Mouse (Mus musculus) heart, embryonic 11.5 days (tissue): Measurements from ENCODE around the gene Acox2. TPM values are rescaled to one million over a fixed set of nuclear protein-coding genes. Genes with fewer than 3 reads are reported as not detected.

Experiments
- ATAC-seq: fragments of 200-750 bp; cut with Nextera tagmentation; replicated peaks from 2 replicates; pipeline ENCODE4 v1.8.0; 2017; ENCODE audit warnings: moderate library complexity; ENCODE audit not compliant: insufficient number of reproducible peaks, low FRiP score, low TSS enrichment
- H3K27ac ChIP-seq: fragments of 300-500 bp; sonication (generic); 2 replicates; pipeline ENCODE4 v1.5.1; 2014; ENCODE audit warnings: mild to moderate bottlenecking, low read depth, low read length
- H3K27me3 ChIP-seq: fragments of 300-500 bp; sonication (generic); 2 replicates; pipeline ENCODE4 v1.6.1; 2014; ENCODE audit warnings: mild to moderate bottlenecking, low read length, mixed read lengths; ENCODE audit not compliant: control insufficient read depth, insufficient read depth
- H3K36me3 ChIP-seq: fragments of 300-500 bp; sonication (generic); 2 replicates; pipeline ENCODE4 v1.6.1; 2014; ENCODE audit warnings: mild to moderate bottlenecking, low read length, moderate library complexity, mixed read lengths; ENCODE audit not compliant: control insufficient read depth, insufficient read depth
- H3K4me1 ChIP-seq: fragments of 300-500 bp; sonication (generic); 2 replicates; pipeline ENCODE4 v1.6.1; 2014; ENCODE audit warnings: low read length; ENCODE audit not compliant: control insufficient read depth, insufficient read depth
- H3K4me2 ChIP-seq: fragments of 300-500 bp; sonication (generic); 2 replicates; pipeline ENCODE4 v1.6.1; 2014; ENCODE audit warnings: mild to moderate bottlenecking, moderate library complexity
- H3K4me3 ChIP-seq: fragments of 300-500 bp; sonication (generic); 2 replicates; pipeline ENCODE4 v1.5.1; 2014; ENCODE audit warnings: low read depth, low read length
- H3K9ac ChIP-seq: fragments of 300-500 bp; sonication (generic); 2 replicates; pipeline ENCODE4 v1.6.1; 2014; ENCODE audit warnings: mild to moderate bottlenecking, low read depth, low read length, moderate library complexity
- H3K9me3 ChIP-seq: fragments of 300-500 bp; sonication (generic); replicated peaks from 2 replicates; pipeline ENCODE4 v1.6.1; 2016; ENCODE audit warnings: low read length; ENCODE audit not compliant: control insufficient read depth
- whole genome bisulfite sequencing: fragments of 180-500 bp; shearing (Covaris S2); extraction: QIAGEN DNeasy Blood & Tissue Kit; methylation state at CpG from one replicate; pipeline ENCODE4 v1.1.7; 2014; ENCODE audit not compliant: insufficient replicate concordance; 5-methylcytosine and 5-hydroxymethylcytosine counted together
- polyA plus RNA-seq: library from polyadenylated mRNA; unstranded; fragments of >200 nt; fragmentation: Nextera tagmentation; extraction: Ambion mirVana; gene quantifications from 2 replicates; pipeline ENCODE4 v1.2.1, GENCODE M21; 2014

Acox2 gene
- polyA plus RNA-seq, 1 experiment from 2014 or later: 0.42 TPM

DNA sequence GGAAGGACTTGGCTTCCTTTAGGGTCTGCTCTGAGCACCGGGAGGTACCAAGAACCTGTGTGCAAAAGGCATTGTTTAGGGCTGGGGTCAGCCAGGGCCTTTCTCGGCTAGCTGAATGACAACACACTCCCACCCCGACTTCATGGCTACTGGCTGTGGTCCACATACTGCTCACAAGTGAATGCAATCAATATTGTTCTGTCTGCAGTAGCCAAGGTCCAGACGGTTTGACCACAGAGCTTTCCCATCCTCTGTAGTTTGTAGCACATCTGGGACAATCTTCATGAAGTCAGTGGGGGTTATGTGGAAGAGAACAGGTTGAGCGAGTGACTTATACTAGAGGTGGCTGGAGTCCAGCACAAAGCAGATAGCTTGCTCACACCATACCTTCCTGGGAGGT, 2.3 kb downstream of the Acox2 start:
- no peaks in the 10 kb centered on the region for H3K27me3 ChIP-seq
- no peak overlapping the region for H3K27ac ChIP-seq
- H3K36me3 ChIP-seq: no peaks in the 10 kb centered on the region
- no peak for ATAC-seq
- 69% methylated on average over 5 of the region's 5 CpGs for WGBS
- H3K9me3 ChIP-seq: no peaks in the 10 kb centered on the region
- H3K4me1 ChIP-seq: peaks cover 2% of the 10 kb centered on the region; the same call in 1 of the 2 replicates
- no peak overlapping the region for H3K4me3 ChIP-seq
- H3K9ac ChIP-seq: no peak overlapping the region
- no peak overlapping the region for H3K4me2 ChIP-seq

DNA sequence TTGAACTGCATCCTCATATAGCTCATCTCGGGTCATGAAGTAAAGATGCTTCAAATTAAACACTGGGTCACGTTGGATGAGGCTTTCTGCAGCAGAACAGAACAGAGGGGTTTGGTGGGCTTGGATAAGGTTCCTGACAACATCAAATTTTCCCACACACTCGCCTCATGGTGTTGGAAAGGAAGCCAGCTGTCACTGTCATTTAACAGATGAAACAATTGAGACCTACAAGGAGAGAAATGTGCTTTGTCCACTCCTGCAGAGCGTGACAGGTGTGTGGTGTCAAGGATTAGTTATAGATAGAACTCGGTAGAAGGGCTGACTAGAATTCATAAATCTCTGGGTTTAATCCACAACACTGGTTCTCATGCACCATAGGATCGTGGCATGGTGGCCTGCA, 3.1 kb downstream of the Acox2 start:
- WGBS: 67% methylated on average over 6 of the region's 6 CpGs
- Histone ChIP-seq H3K9me3 (no peaks in the 10 kb centered on the region), H3K4me3 (no peak overlapping the region), H3K4me1 (peaks cover 2% of the 10 kb centered on the region; the same call in 1 of the 2 replicates), H3K27me3 (no peaks in the 10 kb centered on the region), H3K27ac (no peak overlapping the region), H3K36me3 (no peaks in the 10 kb centered on the region), H3K4me2 (no peak overlapping the region), H3K9ac (no peak overlapping the region)
- ATAC-seq: no peak

DNA sequence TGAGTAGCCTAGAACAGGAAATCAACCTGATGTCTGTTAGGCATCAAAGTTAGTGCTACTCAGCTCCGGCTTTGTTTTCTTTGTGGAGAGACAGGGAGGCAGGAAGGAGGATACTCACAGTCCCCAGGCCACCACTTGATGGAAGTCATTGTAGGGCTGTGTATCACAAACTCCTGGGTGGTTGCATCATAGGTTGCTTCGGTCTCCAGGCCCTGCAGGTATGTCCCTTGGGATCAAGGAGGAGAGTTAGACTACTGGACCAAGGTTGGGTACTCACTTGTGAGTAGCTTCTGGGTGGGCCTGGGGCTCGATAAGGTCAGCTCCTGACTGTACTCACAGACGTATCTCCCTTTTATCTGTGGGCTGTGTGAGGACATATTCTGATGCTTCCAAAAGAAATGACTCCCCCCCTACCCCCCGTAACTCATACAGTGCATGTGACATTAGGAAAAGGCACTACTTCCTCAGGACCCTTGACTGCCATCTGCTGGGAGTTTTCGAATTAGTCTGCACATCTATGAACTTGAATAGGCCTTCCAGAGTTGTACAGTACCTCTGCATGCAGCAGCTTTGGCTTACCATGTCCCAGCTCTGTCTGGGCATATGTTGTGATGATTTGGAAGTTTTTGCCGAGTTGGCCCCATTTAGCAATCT, 4.0 kb downstream of the Acox2 start:
- no peak for ATAC-seq
- Histone ChIP-seq H3K9ac (no peak overlapping the region), H3K27me3 (no peaks in the 10 kb centered on the region), H3K27ac (no peak overlapping the region), H3K36me3 (no peaks in the 10 kb centered on the region), H3K9me3 (no peaks in the 10 kb centered on the region), H3K4me3 (no peak overlapping the region), H3K4me1 (peaks cover 2% of the 10 kb centered on the region; the same call in 1 of the 2 replicates), H3K4me2 (no peak overlapping the region)
- WGBS: 62% methylated on average over 7 of the region's 7 CpGs

- WGBS: 90% methylated on average over 8 of the region's 8 CpGs
- no peaks in the 10 kb centered on the region for H3K36me3 ChIP-seq
- H3K4me2 ChIP-seq: no peak overlapping the region
- no peak overlapping the region for H3K9ac ChIP-seq
- ATAC-seq: no peak
- peaks cover 2% of the 10 kb centered on the region; the same call in 1 of the 2 replicates for H3K4me1 ChIP-seq
- H3K27me3 ChIP-seq: no peaks in the 10 kb centered on the region
- no peaks in the 10 kb centered on the region for H3K9me3 ChIP-seq
- H3K27ac ChIP-seq: no peak overlapping the region
- H3K4me3 ChIP-seq: no peak overlapping the region
Measured at GRCm38 (mm10) chr14:8251330-8251885, 7.7 kb downstream of the Acox2 start.

DNA sequence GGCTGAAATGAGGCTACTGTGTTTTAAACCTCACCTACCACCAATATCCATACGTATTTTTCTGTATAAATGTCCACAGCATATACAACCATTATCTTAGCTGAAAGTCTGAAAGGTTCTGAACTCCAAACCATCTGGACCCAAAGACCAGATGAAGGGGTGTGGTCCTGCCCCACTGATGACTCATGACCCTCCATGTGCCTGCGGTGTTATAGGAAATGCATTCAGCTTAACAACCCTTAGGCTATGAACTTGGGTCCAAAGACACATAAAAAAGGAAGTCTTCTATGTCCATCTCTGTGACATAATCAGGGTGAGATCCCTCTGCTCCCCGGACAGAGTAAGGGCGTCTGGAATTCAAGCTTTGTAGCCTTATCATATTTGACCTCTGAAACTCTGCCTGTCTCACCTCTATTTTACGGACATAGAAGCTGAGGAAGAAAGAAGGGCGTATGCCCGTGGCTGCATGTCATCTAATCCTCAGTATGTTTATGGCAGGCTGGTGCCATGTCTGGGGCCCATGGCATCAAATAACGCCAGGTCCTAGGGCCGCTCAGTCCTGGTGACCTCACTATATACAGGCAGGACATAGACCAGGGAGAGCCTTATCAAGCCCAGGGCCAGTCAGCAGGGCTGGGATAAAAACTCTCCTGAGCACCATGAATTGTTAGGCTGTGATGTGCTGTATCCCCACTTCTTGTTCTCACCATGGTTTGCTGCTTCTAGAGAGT, 8.8 kb downstream of the Acox2 start:
- ATAC-seq: no peak
- Histone ChIP-seq H3K4me1 (peaks cover 2% of the 10 kb centered on the region; the same call in 1 of the 2 replicates), H3K4me3 (no peak overlapping the region), H3K36me3 (no peaks in the 10 kb centered on the region), H3K9me3 (no peaks in the 10 kb centered on the region), H3K9ac (no peak overlapping the region), H3K4me2 (no peak overlapping the region), H3K27ac (no peak overlapping the region), H3K27me3 (no peaks in the 10 kb centered on the region)
- 57% methylated on average over 9 of the region's 9 CpGs for WGBS

DNA sequence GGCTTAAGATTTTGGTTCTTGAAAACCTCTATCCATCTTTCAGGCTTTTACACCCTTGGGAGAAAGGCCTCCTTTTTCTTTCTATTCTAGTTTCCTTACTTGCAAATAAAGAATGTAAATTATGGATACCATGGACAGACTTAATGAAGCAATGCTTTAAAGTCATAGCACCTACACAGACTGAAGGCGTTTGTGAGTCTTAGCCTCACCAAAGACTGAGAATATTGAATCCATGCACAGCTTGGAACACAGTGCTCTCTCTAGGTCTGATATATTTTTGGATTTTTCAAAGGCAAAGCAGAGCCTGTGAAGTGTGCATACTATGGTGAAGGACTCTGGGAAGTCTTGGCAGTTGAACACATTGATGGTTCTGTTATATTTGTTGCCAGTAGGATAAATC, 9.9 kb downstream of the Acox2 start:
- Histone ChIP-seq H3K9ac (no peak overlapping the region), H3K27me3 (no peaks in the 10 kb centered on the region), H3K4me2 (no peak overlapping the region), H3K9me3 (no peaks in the 10 kb centered on the region), H3K36me3 (no peaks in the 10 kb centered on the region), H3K27ac (no peak overlapping the region), H3K4me1 (no peaks in the 10 kb centered on the region), H3K4me3 (no peak overlapping the region)
- no peak for ATAC-seq
- WGBS: 82% methylated on average over 1 of the region's 1 CpGs

DNA sequence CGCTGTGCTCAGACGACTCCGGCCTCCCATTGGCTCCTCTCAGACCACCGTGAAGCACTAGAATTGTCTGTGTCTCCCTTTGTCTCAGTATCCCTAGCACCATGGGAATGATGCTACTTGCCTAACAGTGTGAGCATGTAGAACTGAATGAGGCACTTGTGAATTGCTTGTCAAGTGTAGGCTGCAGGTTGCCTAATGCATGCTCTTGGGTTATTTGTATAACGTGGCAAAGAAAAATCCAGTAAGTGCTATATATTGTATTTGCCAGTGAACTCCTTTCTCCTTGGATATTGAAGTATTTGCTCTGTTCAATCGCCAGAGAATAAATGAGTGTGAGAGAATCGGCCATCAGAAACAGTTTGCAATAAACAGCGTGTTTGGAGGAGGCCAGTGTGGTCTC, 12.3 kb downstream of the Acox2 start:
- H3K27ac ChIP-seq: no peak overlapping the region
- no peaks in the 10 kb centered on the region for H3K9me3 ChIP-seq
- no peak for ATAC-seq
- H3K27me3 ChIP-seq: no peaks in the 10 kb centered on the region
- H3K9ac ChIP-seq: no peak overlapping the region
- WGBS: 78% methylated on average over 8 of the region's 8 CpGs
- no peaks in the 10 kb centered on the region for H3K36me3 ChIP-seq
- no peaks in the 10 kb centered on the region for H3K4me1 ChIP-seq
- no peak overlapping the region for H3K4me2 ChIP-seq
- no peak overlapping the region for H3K4me3 ChIP-seq

DNA sequence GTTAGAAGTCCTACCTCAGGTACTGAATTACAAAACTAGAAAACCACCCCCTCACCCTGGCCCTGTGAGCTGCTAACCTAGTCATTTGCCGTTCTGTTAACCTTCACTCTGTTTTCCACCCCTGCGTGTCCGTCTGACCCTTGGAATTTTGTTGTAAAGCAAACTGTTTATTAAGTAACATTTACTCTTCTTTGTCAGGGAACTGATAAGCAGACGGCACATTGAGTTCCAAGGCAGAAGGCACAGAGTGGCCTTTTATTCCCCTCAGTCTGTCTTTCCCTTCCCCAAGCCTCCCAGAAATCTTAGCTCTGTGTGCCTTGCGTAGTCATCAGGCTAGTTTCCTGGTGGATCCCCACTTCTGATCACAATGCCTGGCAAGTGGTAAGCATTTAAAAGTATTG, 14.9 kb downstream of the Acox2 start:
- no peak overlapping the region for H3K4me2 ChIP-seq
- ATAC-seq: no peak
- H3K4me1 ChIP-seq: no peaks in the 10 kb centered on the region
- H3K27me3 ChIP-seq: no peaks in the 10 kb centered on the region
- no peak overlapping the region for H3K9ac ChIP-seq
- H3K9me3 ChIP-seq: no peaks in the 10 kb centered on the region
- no peaks in the 10 kb centered on the region for H3K36me3 ChIP-seq
- no peak overlapping the region for H3K27ac ChIP-seq
- 60% methylated on average over 5 of the region's 5 CpGs for WGBS
- no peak overlapping the region for H3K4me3 ChIP-seq
